Mouse (Mus musculus) layer of hippocampus, postnatal 36 days (tissue): ENCODE measurements at regions not wholly inside any gene's neighbourhood (a gene's known extent, or its start where the extent isn't known, plus 50 kb on each side); places are given as distances from the start of the nearest gene placed in this dataset.

Experiments
- DNase-seq, 2 experiments: peaks; one replicate each; pipeline ENCODE4 v3.0.0; 2022

DNA sequence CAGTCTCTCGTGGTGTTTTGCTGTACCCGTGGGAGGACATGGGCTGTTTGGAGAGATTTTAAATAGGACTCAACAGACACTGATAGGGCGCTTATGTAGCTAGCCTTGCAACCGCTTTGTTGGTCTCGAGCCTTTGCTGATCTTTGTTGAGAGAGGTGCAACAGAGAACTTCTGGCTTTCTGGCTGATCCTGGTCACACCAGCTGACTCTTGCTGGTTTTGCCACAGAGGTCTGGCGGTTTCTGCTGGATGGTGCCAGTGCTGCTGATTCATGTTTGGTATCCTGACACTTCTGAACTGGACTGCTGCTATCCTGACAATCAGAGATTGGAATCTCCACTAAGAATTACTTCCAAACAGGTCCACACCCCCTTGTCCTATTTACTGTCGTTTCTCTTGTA is 102.1 kb upstream of the Sh3bp4 start:
- no peak for DNase-seq

DNA sequence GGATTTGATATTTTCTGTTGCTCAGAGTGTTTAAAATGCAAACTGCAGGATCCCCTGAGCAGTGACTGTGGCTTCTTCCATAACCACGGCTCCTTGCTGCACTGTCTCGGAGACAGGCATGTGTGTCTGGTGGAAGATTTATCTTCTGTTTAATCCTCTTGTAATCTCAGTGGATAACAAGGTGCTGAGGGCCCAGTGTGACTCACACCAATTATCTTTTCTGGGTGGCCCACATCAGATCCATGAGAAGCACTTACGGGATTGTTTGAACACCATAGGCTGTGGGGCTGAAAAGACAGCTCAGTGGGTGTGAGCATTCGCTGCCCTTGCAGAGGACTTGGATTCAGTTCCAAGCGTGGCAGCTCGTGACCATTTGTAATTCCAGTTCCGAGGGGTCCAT is 101.2 kb upstream of the Sh3bp4 start:
- no peak for DNase-seq

- no peak for DNase-seq
Measured at GRCm38 (mm10) chr1:88969630-88970029, 100.6 kb upstream of the Sh3bp4 start.

DNA sequence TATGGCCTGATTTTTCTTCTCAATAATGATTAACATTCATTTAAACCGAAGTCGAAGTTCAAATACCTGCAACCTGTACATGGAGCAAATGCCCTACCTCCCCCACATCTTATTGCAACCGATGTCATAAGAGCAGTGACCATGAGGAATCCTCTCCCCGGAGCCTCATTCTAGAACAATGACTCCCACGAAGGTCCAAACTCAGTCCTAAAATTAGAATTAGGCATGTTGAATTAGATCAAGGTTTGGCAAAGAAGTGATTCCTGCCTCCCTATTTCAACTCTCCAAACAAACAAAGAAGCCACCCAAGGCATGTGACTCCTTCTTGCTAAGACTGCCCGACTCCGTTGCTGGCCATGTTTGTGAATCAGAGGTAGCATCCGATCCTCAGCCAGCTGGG is 94.1 kb upstream of the Sh3bp4 start:
- no peak for DNase-seq

GRCm38 (mm10) chr1:88988011-88988695 is 82.1 kb upstream of the Sh3bp4 start:
- DNase-seq, result no peak

DNA sequence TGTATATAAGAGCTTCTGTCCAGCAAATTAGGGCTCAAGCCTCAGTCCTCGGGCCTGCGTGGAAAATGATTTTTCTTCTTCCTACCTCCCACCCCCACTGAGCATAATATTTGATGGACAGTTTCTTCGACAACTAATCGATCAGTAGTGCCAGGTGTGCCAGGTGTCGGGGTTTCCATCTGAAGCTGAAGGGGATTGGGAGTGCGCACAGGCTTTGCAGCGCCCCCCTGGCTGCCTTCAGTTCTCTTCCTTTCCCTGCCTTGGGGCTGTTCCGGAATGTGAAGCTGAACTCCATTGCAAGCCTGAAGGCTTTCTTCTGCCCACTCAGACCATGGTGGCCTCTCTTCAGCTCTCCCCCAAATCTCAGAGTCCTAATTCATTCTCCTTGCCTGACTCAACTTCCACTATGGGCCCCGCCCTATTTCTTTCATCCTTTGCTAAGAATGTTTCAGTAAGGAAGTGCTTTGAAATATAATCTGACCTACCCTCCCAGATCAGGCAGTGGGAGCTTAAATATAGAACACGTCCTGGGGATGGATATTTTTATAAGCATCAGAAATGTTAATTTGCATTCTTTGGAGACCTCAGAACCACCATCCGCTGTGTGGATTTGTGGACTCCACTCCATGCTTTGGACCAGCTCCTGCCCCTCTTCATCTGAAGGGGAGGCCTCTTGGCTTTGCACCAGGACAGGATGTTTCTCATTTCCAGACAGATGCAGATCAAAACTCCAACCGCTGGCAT is 75.5 kb upstream of the Sh3bp4 start:
- DNase-seq, result no peak

GRCm38 (mm10) chr1:88995945-88996344 is 74.3 kb upstream of the Sh3bp4 start:
- peak in 1 of 2 experiments; percentile 7 for DNase-seq

GRCm38 (mm10) chr1:88996657-88997056 is 73.6 kb upstream of the Sh3bp4 start:
- no peak for DNase-seq

- no peak for DNase-seq
Measured at GRCm38 (mm10) chr1:88997847-88998246, 72.4 kb upstream of the Sh3bp4 start.

DNA sequence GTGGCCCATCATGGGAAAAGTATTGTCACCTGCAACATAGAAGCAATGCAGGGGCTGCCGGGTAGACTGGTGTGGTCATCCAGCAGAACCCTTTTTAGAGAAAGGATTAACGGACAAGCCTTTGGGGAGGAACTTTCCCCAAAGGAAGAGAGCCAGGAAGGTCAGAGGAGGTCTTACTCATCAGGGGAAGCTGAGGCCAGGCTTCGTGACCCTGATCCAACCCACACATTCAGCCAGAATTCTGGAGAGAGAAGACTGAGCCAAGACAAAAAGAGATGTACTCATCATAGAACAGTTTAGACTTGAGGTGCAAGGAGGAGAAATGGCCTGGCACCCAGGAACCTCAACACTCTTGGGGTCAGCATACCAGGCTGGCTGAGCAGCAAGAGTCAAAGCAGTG is 67.9 kb upstream of the Sh3bp4 start:
- no peak for DNase-seq

DNA sequence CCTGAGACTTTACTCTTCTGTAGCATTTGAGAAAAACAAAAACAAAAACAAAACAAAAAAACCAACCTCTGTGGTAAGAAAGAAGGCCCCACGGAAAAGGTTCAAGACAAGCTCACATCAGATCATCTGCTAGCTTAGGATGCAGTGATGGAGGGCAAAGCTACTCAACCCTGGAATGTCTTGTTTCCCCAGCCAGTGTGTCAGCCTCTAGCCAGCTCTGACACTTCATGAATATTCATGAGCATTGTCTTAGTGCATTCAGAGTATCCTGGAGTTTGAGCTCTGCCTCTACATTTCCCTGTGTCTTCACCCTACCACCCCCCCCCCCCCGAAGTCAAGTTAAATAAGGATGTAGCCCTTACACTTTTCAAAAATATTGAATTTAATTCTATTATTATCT is 66.5 kb upstream of the Sh3bp4 start:
- no peak for DNase-seq

DNA sequence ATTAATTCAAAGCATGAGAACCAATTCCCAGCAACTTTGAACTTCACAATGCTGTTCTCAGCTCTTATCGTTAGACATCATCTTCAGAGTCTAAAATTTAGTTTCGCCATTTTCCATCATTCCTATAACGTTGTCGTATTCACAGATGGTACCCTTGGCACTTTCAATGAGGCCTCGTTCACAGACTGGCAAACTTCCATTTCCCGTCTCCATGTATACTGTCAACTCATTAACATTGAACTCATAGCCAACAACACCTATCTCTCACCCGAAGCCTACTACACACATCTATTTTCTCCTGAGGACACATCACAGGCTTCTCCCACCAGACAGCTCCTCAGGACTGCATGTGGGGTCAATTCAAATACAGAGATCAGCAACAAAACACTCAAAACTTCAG is 62.7 kb upstream of the Sh3bp4 start:
- no peak for DNase-seq

DNA sequence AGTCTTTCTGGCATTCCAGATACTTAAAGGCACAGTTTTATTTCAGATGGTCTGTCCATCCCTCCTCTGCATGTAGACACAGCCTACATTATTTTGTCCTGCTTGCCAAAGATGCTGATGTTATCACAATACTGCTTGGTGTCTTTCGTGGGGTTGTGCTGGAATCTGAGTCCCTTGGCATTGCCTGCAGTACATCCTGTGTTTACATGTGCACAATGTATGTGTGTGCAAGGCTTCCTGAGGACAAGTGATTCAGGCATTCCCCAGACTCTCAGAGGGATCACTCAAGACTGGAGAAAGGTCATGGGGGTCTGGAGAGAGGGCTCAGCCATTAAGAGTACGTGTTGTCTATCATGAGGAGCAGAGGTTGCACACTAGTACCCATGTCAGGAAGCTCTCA is 60.0 kb upstream of the Sh3bp4 start:
- DNase-seq, result no peak

DNA sequence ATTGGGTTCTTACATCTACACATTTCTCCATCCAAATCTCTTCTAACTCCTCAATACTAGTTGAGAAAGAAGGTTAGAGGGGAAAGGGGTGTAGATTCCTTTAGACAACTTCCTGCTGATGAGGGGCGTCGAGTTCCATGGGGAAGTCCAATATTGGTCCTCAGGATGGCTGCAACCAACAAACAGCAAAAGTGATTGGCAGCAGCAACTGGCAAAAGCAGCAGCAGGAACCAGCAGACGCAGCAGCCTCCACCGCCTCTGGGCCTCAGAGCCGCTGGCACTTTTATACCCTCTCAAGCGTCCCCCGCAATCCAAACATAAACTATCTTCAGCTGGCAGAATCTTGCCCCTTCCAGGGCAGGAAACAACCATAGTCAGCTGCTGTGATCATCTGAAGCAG is 58.8 kb upstream of the Sh3bp4 start:
- DNase-seq, result no peak

GRCm38 (mm10) chr1:89015385-89015784 is 54.8 kb upstream of the Sh3bp4 start:
- DNase-seq, result no peak

GRCm38 (mm10) chr1:89015845-89016244 is 54.4 kb upstream of the Sh3bp4 start:
- no peak for DNase-seq

- no peak for DNase-seq
Measured at GRCm38 (mm10) chr1:89019778-89020373, 50.3 kb upstream of the Sh3bp4 start.
